Mouse (Mus musculus) Muller cell, postnatal 12 days (primary cell): ENCODE results near the gene Senp2.

Source experiments
- DNase-seq: peaks from one replicate; pipeline ENCODE4 v3.0.0-alpha.2; 2015; ENCODE audit errors: inconsistent ontology term

Senp2 gene

DNA sequence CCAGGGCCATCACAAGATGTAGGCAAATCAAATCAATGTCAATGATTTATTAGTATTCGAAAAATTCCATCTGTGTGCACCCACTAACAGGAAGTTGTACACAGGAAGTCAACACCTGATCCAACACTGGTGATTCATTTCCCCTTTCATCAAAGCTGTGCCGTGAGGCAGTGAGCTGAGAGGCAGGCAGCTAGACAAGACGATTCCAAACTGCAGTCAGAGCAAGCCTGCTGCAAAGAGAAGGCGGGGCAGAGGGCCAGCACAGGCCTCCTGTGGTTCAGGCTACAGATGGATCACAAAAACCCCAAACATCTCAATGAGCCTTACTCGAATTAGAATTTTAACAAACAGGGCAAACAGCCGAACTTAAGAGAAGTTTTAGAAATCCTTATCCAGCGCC, 88.4 kb downstream of the Senp2 start:
- DNase-seq, result peak; percentile 14
